Mouse (Mus musculus) right cerebral cortex, postnatal 4 days (tissue): ENCODE data around the gene Nr2f2.

ENCODE experiments used
- DNase-seq: peaks from one replicate; pipeline ENCODE4 v3.0.0-alpha.2; 2022

Gene Nr2f2

GRCm38 (mm10) chr7:70364798-70365197 is 1.7 kb downstream of the Nr2f2 start:
- no peak for DNase-seq

- DNase-seq, result no peak
These were observed 3.2 kb downstream of the Nr2f2 start for GRCm38 (mm10) chr7:70363351-70363750.

- no peak for DNase-seq
These were observed 3.9 kb downstream of the Nr2f2 start for GRCm38 (mm10) chr7:70362526-70363170.

- DNase-seq, result peak; percentile 90
These were observed 4.9 kb downstream of the Nr2f2 start for GRCm38 (mm10) chr7:70361383-70362364.

- peak; percentile 22 for DNase-seq
These were observed 5.7 kb downstream of the Nr2f2 start for GRCm38 (mm10) chr7:70360611-70361382.

GRCm38 (mm10) chr7:70359791-70360581 is 6.5 kb downstream of the Nr2f2 start:
- DNase-seq, result no peak

- DNase-seq, result no peak
These were observed 7.5 kb downstream of the Nr2f2 start for GRCm38 (mm10) chr7:70358848-70359591.

GRCm38 (mm10) chr7:70358020-70358847 is 8.3 kb downstream of the Nr2f2 start:
- no peak for DNase-seq

GRCm38 (mm10) chr7:70357516-70358019 is 9.0 kb downstream of the Nr2f2 start:
- no peak for DNase-seq

- no peak for DNase-seq
These were observed 9.6 kb downstream of the Nr2f2 start for GRCm38 (mm10) chr7:70356691-70357515.

GRCm38 (mm10) chr7:70355691-70356568 is 10.6 kb downstream of the Nr2f2 start:
- no peak for DNase-seq

- no peak for DNase-seq
These were observed 11.2 kb downstream of the Nr2f2 start for GRCm38 (mm10) chr7:70355357-70355620.

GRCm38 (mm10) chr7:70354606-70355356 is 11.8 kb downstream of the Nr2f2 start:
- DNase-seq, result no peak

- no peak for DNase-seq
These were observed 13.4 kb downstream of the Nr2f2 start for GRCm38 (mm10) chr7:70353151-70353550.

GRCm38 (mm10) chr7:70352617-70353016 is 13.9 kb downstream of the Nr2f2 start:
- no peak for DNase-seq

GRCm38 (mm10) chr7:70351981-70352560 is 14.5 kb downstream of the Nr2f2 start:
- no peak for DNase-seq

GRCm38 (mm10) chr7:70350781-70351551 is 15.6 kb downstream of the Nr2f2 start:
- peak; percentile 54 for DNase-seq
